8 mouse cellular contexts compared by ENCODE assay signal in the genomic region with DNA sequence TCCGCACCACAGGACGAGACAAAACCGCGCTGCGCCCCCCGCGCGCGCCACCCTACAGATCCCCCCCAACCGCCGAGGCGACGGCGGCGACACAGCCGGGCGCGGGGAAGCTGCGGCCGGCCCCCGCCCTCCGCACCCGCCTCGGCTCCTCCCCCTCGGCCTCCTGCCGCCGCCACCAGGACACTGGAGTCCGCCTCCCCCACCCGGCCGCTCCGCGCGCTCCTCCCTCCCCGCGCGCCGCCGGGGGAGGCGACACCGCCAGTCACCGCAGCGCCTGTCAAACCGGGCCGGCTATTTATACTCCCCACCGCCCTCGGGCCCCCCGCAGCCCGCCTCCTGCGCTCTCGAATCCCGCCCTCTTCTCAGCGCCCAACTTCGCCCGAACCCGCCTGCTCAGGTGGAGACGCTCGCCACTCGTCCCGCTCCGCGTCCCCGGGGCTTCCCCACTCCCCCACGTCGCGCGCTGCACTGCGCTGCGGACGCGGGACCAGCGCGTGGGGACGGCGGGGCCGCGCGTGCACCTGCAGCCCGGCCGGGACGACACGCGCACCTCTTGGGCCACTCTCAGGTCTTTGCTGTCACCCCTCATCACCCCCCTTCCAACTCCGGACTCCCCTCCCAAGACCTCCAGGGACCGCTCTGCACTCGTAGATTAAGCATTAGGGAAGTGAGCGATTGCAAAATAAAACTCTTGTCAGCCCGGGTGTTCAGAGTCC. TPM values are rescaled to one million over a fixed set of nuclear protein-coding genes. Genes with fewer than 3 reads are reported as not detected.
DNase-seq lines count a peak whose midpoint lies in the region; ATAC-seq lines count a peak whose summit lies in the region.

A gene (minus strand): TSS at position 112 of the 716 bp plus-strand sequence.

- H3K36me3 ChIP-seq in hindbrain, embryonic 13.5 days: no peaks in the 10 kb centered on the region

- peak within 1 kb of the TSS; percentile 69 for H3K4me2 ChIP-seq in hindbrain, embryonic 13.5 days

- peak; percentile 78 for DNase-seq in R1 (ENCODE audit: low read depth, low spot score)
- DNase-seq in cerebellum, postnatal 14 days: peak; percentile 77 to 82
- peak; percentile 44 to 59 for DNase-seq in frontal cortex, postnatal 25 days (ENCODE audit: low spot score in 2 of 2)
- peak; percentile 71 for DNase-seq in left cerebral cortex, adult 11 months (ENCODE audit: low spot score)
- peak; percentile 88 for DNase-seq in lung, postnatal 36 days
- peak; percentile 85 for DNase-seq in retina, embryonic 14.5 days (ENCODE audit: low spot score)
- DNase-seq in thymus, postnatal 4 days: peak; percentile 84

- peak within 1 kb of the TSS; percentile 95 for H3K9ac ChIP-seq in hindbrain, embryonic 13.5 days

- peak; percentile 82 for ATAC-seq in hindbrain, embryonic 13.5 days (ENCODE audit: low FRiP score)

- peak within 1 kb of the TSS; percentile 99 for H3K27ac ChIP-seq in hindbrain, embryonic 13.5 days

- H3K27me3 ChIP-seq in hindbrain, embryonic 13.5 days: no peaks in the 10 kb centered on the region

- peak within 1 kb of the TSS; percentile 89 for H3K4me3 ChIP-seq in hindbrain, embryonic 13.5 days

- no peaks in the 10 kb centered on the region for H3K9me3 ChIP-seq in hindbrain, embryonic 13.5 days

- WGBS in hindbrain, embryonic 13.5 days: under 1% methylated on average over 63 of the region's 87 CpGs

- H3K4me1 ChIP-seq in hindbrain, embryonic 13.5 days (replicated peaks): peaks cover 24% of the 10 kb centered on the region

RNA-seq across cellular contexts. Expression of the gene that starts here (rescaled TPM):
- 47.1 TPM in 2 replicates for polyA plus RNA-seq in hindbrain, embryonic 13.5 days (2015; fragmentation: Nextera tagmentation; extraction: Ambion mirVana)

Comparison
In these comparisons a context has a peak if more than half of its experiments do, and no peak if none do; other contexts are left out.
1. Peak in every context shown above with its lines: DNase-seq, ATAC-seq, H3K4me3 ChIP-seq and H3K27ac ChIP-seq.